Mouse (Mus musculus): ENCODE results near the gene Tfpi. TPM values are rescaled to one million over a fixed set of nuclear protein-coding genes. Genes with fewer than 3 reads are reported as not detected.

Tfpi gene
- polyA plus RNA-seq, 2 experiments: 10.4 to 15.1 TPM

GRCm38 (mm10) chr2:84477759-84478158 is 1.2 kb upstream of the Tfpi start:
- TF ChIP-seq EP300 (IDR thresholded peaks at IDR 0.05; ENCODE audit: low read depth) (no peak), CTCF (IDR thresholded peaks at IDR 0.05; ENCODE audit: low read depth) (no peak)
- Histone ChIP-seq H3K27me3 (ENCODE audit: control insufficient read depth, insufficient read depth, low read length) (no peaks in the 10 kb centered on the region), H3K27ac (no peak overlapping the region), H3K36me3 (replicated peaks; ENCODE audit: control insufficient read depth, insufficient read depth, low read depth) (no peaks in the 10 kb centered on the region), H3K4me1 (replicated peaks; ENCODE audit: control insufficient read depth in 2 of 2, insufficient read depth in 2 of 2, low read length in 1 of 2) (peaks cover 0 to 13% of the 10 kb centered on the region in 2 experiments; a peak in 3 of 4 replicates), H3K9ac (replicated peaks) (no peak overlapping the region), H3K4me3 (ENCODE audit: insufficient read depth in 1 of 2, low read depth in 2 of 2, low read length in 2 of 2) (no peak overlapping the region), H3K9me3 (ENCODE audit: control insufficient read depth, low read length) (no peaks in the 10 kb centered on the region), H3K4me2 (ENCODE audit: low read depth) (no peak overlapping the region)
- 84% methylated on average over 6 of the region's 6 CpGs for WGBS (ENCODE audit: insufficient replicate concordance)
- ATAC-seq (ENCODE audit: insufficient read depth) (no peak), DNase-seq (ENCODE audit: low read depth in 3 of 3, low spot score in 3 of 3) (no peak)

GRCm38 (mm10) chr2:84476131-84476530 is 444 bp downstream of the Tfpi start:
- Histone ChIP-seq H3K4me3 (ENCODE audit: insufficient read depth in 1 of 2, low read depth in 2 of 2, low read length in 2 of 2) (peak overlapping the region; percentile 38 to 53), H3K9ac (replicated peaks) (peak overlapping the region; percentile 42; the same call in 1 of the 2 replicates), H3K36me3 (replicated peaks; ENCODE audit: control insufficient read depth, insufficient read depth, low read depth) (no peaks in the 10 kb centered on the region), H3K9me3 (ENCODE audit: control insufficient read depth, low read length) (no peaks in the 10 kb centered on the region), H3K4me1 (replicated peaks; ENCODE audit: control insufficient read depth in 2 of 2, insufficient read depth in 2 of 2, low read length in 1 of 2) (peaks cover 0 to 13% of the 10 kb centered on the region in 2 experiments; a peak in 3 of 4 replicates), H3K27ac (peak overlapping the region; percentile 9; the same call in 1 of the 2 replicates), H3K4me2 (ENCODE audit: low read depth) (peak overlapping the region; percentile 68), H3K27me3 (ENCODE audit: control insufficient read depth, insufficient read depth, low read length) (no peaks in the 10 kb centered on the region)
- WGBS (ENCODE audit: insufficient replicate concordance): 9% methylated on average over 3 of the region's 3 CpGs
- no peak for DNase-seq (ENCODE audit: low read depth in 3 of 3, low spot score in 3 of 3)
- TF ChIP-seq EP300 (IDR thresholded peaks at IDR 0.05; ENCODE audit: low read depth) (no peak), CTCF (IDR thresholded peaks at IDR 0.05; ENCODE audit: low read depth) (no peak)
- peak; percentile 53; the same call in 1 of the 2 replicates for ATAC-seq (ENCODE audit: insufficient read depth)

GRCm38 (mm10) chr2:84475601-84476000 is 974 bp downstream of the Tfpi start:
- TF ChIP-seq EP300 (IDR thresholded peaks at IDR 0.05; ENCODE audit: low read depth) (no peak), CTCF (IDR thresholded peaks at IDR 0.05; ENCODE audit: low read depth) (no peak)
- H3K27ac ChIP-seq: no peak overlapping the region
- no peak for ATAC-seq (ENCODE audit: insufficient read depth)

GRCm38 (mm10) chr2:84474651-84475050 is 1.9 kb downstream of the Tfpi start:
- WGBS (ENCODE audit: insufficient replicate concordance): 13% methylated on average over 6 of the region's 6 CpGs

More at GRCm38 (mm10) chr2:84475601-84476000, 974 bp downstream of the Tfpi start:
- peak overlapping the region; percentile 42; the same call in 1 of the 2 replicates for H3K9ac ChIP-seq (replicated peaks)
- H3K4me2 ChIP-seq (ENCODE audit: low read depth): peak overlapping the region; percentile 68
- no peaks in the 10 kb centered on the region for H3K36me3 ChIP-seq (replicated peaks; ENCODE audit: control insufficient read depth, insufficient read depth, low read depth)
- no peak for DNase-seq (ENCODE audit: low read depth in 3 of 3, low spot score in 3 of 3)
- H3K27me3 ChIP-seq (ENCODE audit: control insufficient read depth, insufficient read depth, low read length): no peaks in the 10 kb centered on the region
- H3K4me3 ChIP-seq (ENCODE audit: insufficient read depth in 1 of 2, low read depth in 2 of 2, low read length in 2 of 2): peak overlapping the region; percentile 38 to 53; a peak in 3 of 4 replicates
- peaks cover 0 to 13% of the 10 kb centered on the region in 2 experiments; a peak in 3 of 4 replicates for H3K4me1 ChIP-seq (replicated peaks; ENCODE audit: control insufficient read depth in 2 of 2, insufficient read depth in 2 of 2, low read length in 1 of 2)
- WGBS (ENCODE audit: insufficient replicate concordance): 22% methylated on average over 1 of the region's 1 CpGs
- H3K9me3 ChIP-seq (ENCODE audit: control insufficient read depth, low read length): no peaks in the 10 kb centered on the region

GRCm38 (mm10) chr2:84473941-84474530 is 2.5 kb downstream of the Tfpi start:
- DNase-seq (ENCODE audit: low read depth in 3 of 3, low spot score in 3 of 3): no peak
- Histone ChIP-seq H3K27ac (no peak overlapping the region), H3K9me3 (ENCODE audit: control insufficient read depth, low read length) (no peaks in the 10 kb centered on the region), H3K4me2 (ENCODE audit: low read depth) (no peak overlapping the region), H3K27me3 (ENCODE audit: control insufficient read depth, insufficient read depth, low read length) (no peaks in the 10 kb centered on the region), H3K4me1 (replicated peaks; ENCODE audit: control insufficient read depth in 2 of 2, insufficient read depth in 2 of 2, low read length in 1 of 2) (peaks cover 0 to 13% of the 10 kb centered on the region in 2 experiments; a peak in 3 of 4 replicates), H3K9ac (replicated peaks) (no peak overlapping the region), H3K36me3 (replicated peaks; ENCODE audit: control insufficient read depth, insufficient read depth, low read depth) (no peaks in the 10 kb centered on the region), H3K4me3 (ENCODE audit: insufficient read depth in 1 of 2, low read depth in 2 of 2, low read length in 2 of 2) (no peak overlapping the region)
- ATAC-seq (ENCODE audit: insufficient read depth): no peak
- 68% methylated on average over 14 of the region's 14 CpGs for WGBS (ENCODE audit: insufficient replicate concordance)
- no peak for TF ChIP-seq CTCF (IDR thresholded peaks at IDR 0.05; ENCODE audit: low read depth)
- TF ChIP-seq EP300 (IDR thresholded peaks at IDR 0.05; ENCODE audit: low read depth): no peak

More at GRCm38 (mm10) chr2:84474651-84475050, 1.9 kb downstream of the Tfpi start:
- H3K4me3 ChIP-seq (ENCODE audit: insufficient read depth in 1 of 2, low read depth in 2 of 2, low read length in 2 of 2): no peak overlapping the region
- no peak for DNase-seq (ENCODE audit: low read depth in 3 of 3, low spot score in 3 of 3)
- H3K9me3 ChIP-seq (ENCODE audit: control insufficient read depth, low read length): no peaks in the 10 kb centered on the region
- H3K27me3 ChIP-seq (ENCODE audit: control insufficient read depth, insufficient read depth, low read length): no peaks in the 10 kb centered on the region
- H3K4me2 ChIP-seq (ENCODE audit: low read depth): no peak overlapping the region
- H3K9ac ChIP-seq (replicated peaks): no peak overlapping the region
- no peak for TF ChIP-seq CTCF (IDR thresholded peaks at IDR 0.05; ENCODE audit: low read depth)
- H3K4me1 ChIP-seq (replicated peaks; ENCODE audit: control insufficient read depth in 2 of 2, insufficient read depth in 2 of 2, low read length in 1 of 2): peaks cover 0 to 13% of the 10 kb centered on the region in 2 experiments; a peak in 3 of 4 replicates
- H3K27ac ChIP-seq: no peak overlapping the region
- ATAC-seq (ENCODE audit: insufficient read depth): no peak
- H3K36me3 ChIP-seq (replicated peaks; ENCODE audit: control insufficient read depth, insufficient read depth, low read depth): no peaks in the 10 kb centered on the region
